Mouse (Mus musculus) embryonic facial prominence, embryonic 11.5 days (tissue): ENCODE results near the gene Rxfp4. TPM values are rescaled to one million over a fixed set of nuclear protein-coding genes. Genes with fewer than 3 reads are reported as not detected.

Experiments
- ATAC-seq: fragments of 200-750 bp; cut with Nextera tagmentation; replicated peaks from 2 replicates; pipeline ENCODE4 v1.8.0; 2017; ENCODE audit warnings: low read depth; ENCODE audit not compliant: insufficient number of reproducible peaks, low FRiP score, low TSS enrichment
- DNase-seq: peaks from one replicate; pipeline ENCODE4 v3.0.0-alpha.2; 2015; ENCODE audit warnings: low spot score
- H3K27ac ChIP-seq: fragments of 300-500 bp; sonication (generic); replicated peaks from 2 replicates; pipeline ENCODE4 v1.5.1; 2014; ENCODE audit warnings: mild to moderate bottlenecking, low read depth, low read length, control low read depth
- H3K27me3 ChIP-seq: fragments of 300-500 bp; sonication (generic); 2 replicates; pipeline ENCODE4 v1.6.1; 2014; ENCODE audit warnings: mild to moderate bottlenecking, low read length, moderate library complexity, mixed read lengths; ENCODE audit not compliant: control insufficient read depth, insufficient read depth
- H3K36me3 ChIP-seq: fragments of 300-500 bp; sonication (generic); replicated peaks from 2 replicates; pipeline ENCODE4 v1.6.1; 2014; ENCODE audit warnings: low read depth, mild to moderate bottlenecking, low read length, moderate library complexity, mixed read lengths; ENCODE audit not compliant: control insufficient read depth, insufficient read depth
- H3K4me1 ChIP-seq: fragments of 300-500 bp; sonication (generic); 2 replicates; pipeline ENCODE4 v1.6.1; 2014; ENCODE audit warnings: low read length, mixed read lengths; ENCODE audit not compliant: control insufficient read depth, insufficient read depth
- H3K4me2 ChIP-seq: fragments of 300-500 bp; sonication (generic); 2 replicates; pipeline ENCODE4 v1.6.1; 2014; ENCODE audit warnings: low read depth, mild to moderate bottlenecking, control low read depth, low read length, moderate library complexity
- H3K4me3 ChIP-seq: fragments of 300-500 bp; sonication (generic); 2 replicates; pipeline ENCODE4 v1.5.1; 2014; ENCODE audit warnings: low read depth, low read length, control low read depth
- H3K9ac ChIP-seq: fragments of 300-500 bp; sonication (generic); replicated peaks from 2 replicates; pipeline ENCODE4 v1.6.1; 2014; ENCODE audit warnings: mild to moderate bottlenecking, control low read depth, low read length
- H3K9me3 ChIP-seq: fragments of 300-500 bp; sonication (generic); replicated peaks from 2 replicates; pipeline ENCODE4 v1.6.1; 2016; ENCODE audit warnings: mild to moderate bottlenecking, low read length, inconsistent platforms, mixed read lengths; ENCODE audit not compliant: control insufficient read depth
- WGBS: fragments of 180-500 bp; shearing (Covaris S2); extraction: QIAGEN DNeasy Blood & Tissue Kit; methylation state at CpG from one replicate; pipeline ENCODE4 v1.1.7; 2014; 5-methylcytosine and 5-hydroxymethylcytosine counted together
- polyA plus RNA-seq: library from polyadenylated mRNA; unstranded; fragments of >200 nt; fragmentation: Nextera tagmentation; extraction: Ambion mirVana; gene quantifications from 2 replicates; pipeline ENCODE4 v1.2.1, GENCODE M21; 2014

Rxfp4 gene
- polyA plus RNA-seq, 1 experiment from 2014 or later = not detected

- Histone ChIP-seq H3K9ac (no peak overlapping the region), H3K4me3 (no peak overlapping the region), H3K4me1 (no peaks in the 10 kb centered on the region), H3K27me3 (no peaks in the 10 kb centered on the region), H3K36me3 (peaks cover 51% of the 10 kb centered on the region), H3K4me2 (no peak overlapping the region), H3K9me3 (no peaks in the 10 kb centered on the region), H3K27ac (no peak overlapping the region)
- DNase-seq (no peak), ATAC-seq (no peak)
- WGBS = 96% methylated on average over 12 of the region's 12 CpGs
These were observed 13.7 kb downstream of the Rxfp4 start for GRCm38 (mm10) chr3:88639239-88639638.

- no peak for DNase-seq
- H3K4me3 ChIP-seq = no peak overlapping the region
- H3K4me2 ChIP-seq = no peak overlapping the region
- H3K27me3 ChIP-seq = no peaks in the 10 kb centered on the region
- H3K27ac ChIP-seq = no peak overlapping the region
- 98% methylated on average over 5 of the region's 5 CpGs for WGBS
- ATAC-seq = no peak
- no peak overlapping the region for H3K9ac ChIP-seq
- no peaks in the 10 kb centered on the region for H3K4me1 ChIP-seq
- no peaks in the 10 kb centered on the region for H3K9me3 ChIP-seq
- H3K36me3 ChIP-seq = peaks cover 46% of the 10 kb centered on the region
These were observed 15.8 kb downstream of the Rxfp4 start for GRCm38 (mm10) chr3:88637134-88637533.

- ATAC-seq (no peak), DNase-seq (no peak)
- Histone ChIP-seq H3K27ac (no peak overlapping the region), H3K4me2 (no peak overlapping the region), H3K27me3 (no peaks in the 10 kb centered on the region), H3K9ac (no peak overlapping the region), H3K4me3 (no peak overlapping the region), H3K9me3 (no peaks in the 10 kb centered on the region), H3K36me3 (peaks cover 49% of the 10 kb centered on the region), H3K4me1 (no peaks in the 10 kb centered on the region)
- WGBS = 91% methylated on average over 8 of the region's 8 CpGs
These were observed 16.4 kb downstream of the Rxfp4 start for GRCm38 (mm10) chr3:88636555-88636986.

GRCm38 (mm10) chr3:88635506-88636275 is 17.3 kb downstream of the Rxfp4 start:
- peaks cover 53% of the 10 kb centered on the region for H3K36me3 ChIP-seq

GRCm38 (mm10) chr3:88633056-88633455 is 19.9 kb downstream of the Rxfp4 start:
- Histone ChIP-seq H3K9me3 (no peaks in the 10 kb centered on the region), H3K36me3 (peaks cover 38% of the 10 kb centered on the region), H3K9ac (no peak overlapping the region), H3K27ac (no peak overlapping the region), H3K4me1 (no peaks in the 10 kb centered on the region), H3K27me3 (no peaks in the 10 kb centered on the region), H3K4me3 (no peak overlapping the region), H3K4me2 (no peak overlapping the region)
- DNase-seq (no peak), ATAC-seq (no peak)
- 92% methylated on average over 10 of the region's 10 CpGs for WGBS

More at GRCm38 (mm10) chr3:88635506-88636275, 17.3 kb downstream of the Rxfp4 start:
- H3K4me2 ChIP-seq = no peak overlapping the region
- H3K9me3 ChIP-seq = no peaks in the 10 kb centered on the region
- ATAC-seq = no peak
- no peaks in the 10 kb centered on the region for H3K4me1 ChIP-seq
- WGBS = 94% methylated on average over 19 of the region's 19 CpGs
- no peaks in the 10 kb centered on the region for H3K27me3 ChIP-seq
- DNase-seq = no peak
- no peak overlapping the region for H3K27ac ChIP-seq
- H3K4me3 ChIP-seq = no peak overlapping the region
- H3K9ac ChIP-seq = no peak overlapping the region

GRCm38 (mm10) chr3:88631921-88632587 is 20.9 kb downstream of the Rxfp4 start:
- Histone ChIP-seq H3K4me3 (no peak overlapping the region), H3K27me3 (no peaks in the 10 kb centered on the region), H3K4me1 (no peaks in the 10 kb centered on the region), H3K9ac (no peak overlapping the region), H3K9me3 (no peaks in the 10 kb centered on the region), H3K4me2 (no peak overlapping the region), H3K27ac (no peak overlapping the region), H3K36me3 (peaks cover 37% of the 10 kb centered on the region)
- ATAC-seq = no peak
- DNase-seq = peak; percentile 37
- WGBS = 75% methylated on average over 12 of the region's 12 CpGs

- H3K4me2 ChIP-seq = no peak overlapping the region
- no peak overlapping the region for H3K27ac ChIP-seq
These were observed 22.0 kb downstream of the Rxfp4 start for GRCm38 (mm10) chr3:88630849-88631341.

GRCm38 (mm10) chr3:88630018-88630417 is 22.9 kb downstream of the Rxfp4 start:
- DNase-seq = no peak
- Histone ChIP-seq H3K36me3 (peaks cover 22% of the 10 kb centered on the region), H3K27ac (no peak overlapping the region), H3K4me2 (no peak overlapping the region), H3K4me1 (no peaks in the 10 kb centered on the region), H3K4me3 (no peak overlapping the region), H3K9me3 (no peaks in the 10 kb centered on the region), H3K9ac (no peak overlapping the region), H3K27me3 (no peaks in the 10 kb centered on the region)
- ATAC-seq = no peak
- whole genome bisulfite sequencing = 79% methylated on average over 9 of the region's 9 CpGs

More at GRCm38 (mm10) chr3:88630849-88631341, 22.0 kb downstream of the Rxfp4 start:
- WGBS = 78% methylated on average over 6 of the region's 6 CpGs
- Histone ChIP-seq H3K4me3 (no peak overlapping the region), H3K4me1 (no peaks in the 10 kb centered on the region), H3K36me3 (peaks cover 29% of the 10 kb centered on the region), H3K9ac (no peak overlapping the region), H3K27me3 (no peaks in the 10 kb centered on the region), H3K9me3 (no peaks in the 10 kb centered on the region)
- DNase-seq (no peak), ATAC-seq (no peak)
